Mouse (Mus musculus) hindbrain, embryonic 15.5 days (tissue): ENCODE measurements around the gene Olfr477. TPM values are rescaled to one million over a fixed set of nuclear protein-coding genes. Genes with fewer than 3 reads are reported as not detected.
"Not testable (repeated sequence)": the region's sequence is repeated elsewhere in the genome, so short reads cannot be mapped to it uniquely, and the experiment has no call there.

Experiments
- ATAC-seq: fragments of 200-750 bp; cut with Nextera tagmentation; 2 replicates; pipeline ENCODE4 v1.8.0; 2017; ENCODE audit warnings: low read depth, moderate number of reproducible peaks, moderate TSS enrichment; ENCODE audit not compliant: low FRiP score
- H3K27ac ChIP-seq: fragments of 300-500 bp; sonication (generic); replicated peaks from 2 replicates; pipeline ENCODE4 v1.5.1; 2015; ENCODE audit warnings: mild to moderate bottlenecking, inconsistent platforms
- H3K27me3 ChIP-seq: fragments of 300-500 bp; sonication (generic); 2 replicates; pipeline ENCODE4 v1.6.1; 2015; ENCODE audit warnings: control low read depth, inconsistent platforms
- H3K36me3 ChIP-seq: fragments of 300-500 bp; sonication (generic); 2 replicates; pipeline ENCODE4 v1.6.1; 2015; ENCODE audit warnings: control low read depth, inconsistent platforms
- H3K4me1 ChIP-seq: fragments of 300-500 bp; sonication (generic); replicated peaks from 2 replicates; pipeline ENCODE4 v1.6.1; 2015; ENCODE audit warnings: control low read depth, inconsistent platforms
- H3K4me2 ChIP-seq: fragments of 300-500 bp; sonication (generic); 2 replicates; pipeline ENCODE4 v1.6.1; 2015; ENCODE audit warnings: moderate library complexity, mild to moderate bottlenecking, inconsistent platforms
- H3K4me3 ChIP-seq: fragments of 300-500 bp; sonication (generic); 2 replicates; pipeline ENCODE4 v1.5.1; 2015; ENCODE audit warnings: mild to moderate bottlenecking, inconsistent platforms
- H3K9ac ChIP-seq: fragments of 300-500 bp; sonication (generic); 2 replicates; pipeline ENCODE4 v1.6.1; 2015; ENCODE audit warnings: inconsistent platforms
- H3K9me3 ChIP-seq: fragments of 300-500 bp; sonication (generic); 2 replicates; pipeline ENCODE4 v1.6.1; 2016; ENCODE audit warnings: control low read depth, inconsistent platforms
- WGBS: fragments of 180-500 bp; shearing (Covaris S2); methylation state at CpG from one replicate; pipeline ENCODE4 v1.1.7; 2015; 5-methylcytosine and 5-hydroxymethylcytosine counted together
- polyA plus RNA-seq: library from polyadenylated mRNA; unstranded; fragments of >200 nt; fragmentation: Nextera tagmentation; extraction: Ambion mirVana; gene quantifications from 2 replicates; pipeline ENCODE4 v1.2.1, GENCODE M21; 2015

Gene Olfr477
- polyA plus RNA-seq: not detected in 2 replicates

DNA sequence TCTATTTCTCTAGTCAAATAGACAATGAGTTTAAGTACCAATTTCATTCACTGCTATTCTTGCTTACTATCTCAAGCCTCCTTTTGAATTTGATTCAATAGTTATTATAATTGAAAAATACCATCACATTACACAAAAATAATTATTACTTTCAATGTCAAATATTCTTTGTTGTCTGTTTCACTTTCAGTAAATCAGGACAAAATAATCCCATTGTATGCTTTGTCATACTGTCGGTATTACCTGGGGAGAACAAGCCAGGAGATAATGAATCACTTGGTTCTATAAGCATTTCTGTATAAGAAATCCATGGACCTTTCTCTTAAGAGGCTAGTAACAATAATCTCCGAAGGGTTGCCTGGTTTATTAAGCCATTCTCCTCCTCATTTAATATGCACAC, at the start of gene Olfr477:
Gene Olfr477 (plus strand): TSS at position 301 of the 400 bp plus-strand sequence.
- H3K4me1 ChIP-seq: no peaks in the 10 kb centered on the region
- H3K27ac ChIP-seq: no peak within 1 kb of the TSS
- no peak for ATAC-seq
- WGBS: 83% methylated on average over 2 of the region's 2 CpGs
- H3K27me3 ChIP-seq: no peaks in the 10 kb centered on the region
- H3K9me3 ChIP-seq: no peaks in the 10 kb centered on the region
- H3K9ac ChIP-seq: no peak within 1 kb of the TSS
- H3K4me2 ChIP-seq: no peak within 1 kb of the TSS
- no peaks in the 10 kb centered on the region for H3K36me3 ChIP-seq
- no peak within 1 kb of the TSS for H3K4me3 ChIP-seq

DNA sequence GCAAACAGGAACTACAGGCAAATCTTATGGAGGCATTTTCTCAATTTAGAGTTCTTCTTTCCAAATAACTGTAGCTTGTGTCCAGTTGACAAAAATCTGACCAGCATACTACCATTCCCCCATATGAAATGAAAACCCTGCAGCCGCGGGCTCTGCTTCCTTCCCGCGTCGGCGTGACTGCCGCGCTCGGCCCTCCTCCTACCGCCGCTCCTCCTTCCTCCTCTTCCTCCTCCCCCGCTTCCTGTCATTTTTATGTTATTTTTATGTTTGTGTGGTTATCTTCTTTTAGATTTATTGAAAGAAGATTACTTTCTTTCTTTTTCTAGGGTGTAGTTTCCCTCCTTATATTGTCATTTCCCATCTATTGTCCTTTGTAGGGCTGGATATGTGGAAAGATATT, 34.0 kb upstream of the Olfr477 start:
- H3K27ac ChIP-seq: not testable (repeated sequence)

DNA sequence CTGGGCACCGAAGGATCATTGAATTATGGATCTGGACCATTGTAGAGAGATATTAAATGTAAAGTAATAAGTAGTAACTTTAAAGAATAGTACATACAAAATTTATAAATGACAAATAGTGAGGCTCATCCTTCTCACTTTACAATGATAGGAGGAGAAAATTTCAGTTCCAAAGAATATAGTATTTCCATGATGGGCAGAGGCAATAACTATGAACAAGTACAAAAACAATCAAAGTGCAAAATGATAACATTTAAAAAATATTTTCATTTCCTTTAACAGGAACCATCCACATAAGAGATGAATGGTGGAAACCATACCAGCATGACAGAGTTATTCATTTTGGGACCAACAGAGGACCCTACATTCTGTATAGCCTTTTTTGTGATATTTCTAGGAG, 32.1 kb upstream of the Olfr477 start, which contains the start of gene Olfr474:
Gene Olfr474 (plus strand): TSS at position 301 of the 400 bp plus-strand sequence.
- Histone ChIP-seq H3K9ac (no peak within 1 kb of the TSS), H3K4me3 (no peak within 1 kb of the TSS), H3K9me3 (no peaks in the 10 kb centered on the region), H3K36me3 (no peaks in the 10 kb centered on the region), H3K4me1 (no peaks in the 10 kb centered on the region), H3K4me2 (no peak within 1 kb of the TSS), H3K27ac (no peak within 1 kb of the TSS), H3K27me3 (no peaks in the 10 kb centered on the region)
- 97% methylated on average over 1 of the region's 1 CpGs for WGBS
- ATAC-seq: no peak

More for the DNA sequence above, 34.0 kb upstream of the Olfr477 start:
- not testable (repeated sequence) for H3K36me3 ChIP-seq, H3K4me3 ChIP-seq, H3K9me3 ChIP-seq, ATAC-seq, H3K27me3 ChIP-seq, H3K9ac ChIP-seq, H3K4me2 ChIP-seq, H3K4me1 ChIP-seq
- 97% methylated on average over 12 of the region's 12 CpGs for WGBS

DNA sequence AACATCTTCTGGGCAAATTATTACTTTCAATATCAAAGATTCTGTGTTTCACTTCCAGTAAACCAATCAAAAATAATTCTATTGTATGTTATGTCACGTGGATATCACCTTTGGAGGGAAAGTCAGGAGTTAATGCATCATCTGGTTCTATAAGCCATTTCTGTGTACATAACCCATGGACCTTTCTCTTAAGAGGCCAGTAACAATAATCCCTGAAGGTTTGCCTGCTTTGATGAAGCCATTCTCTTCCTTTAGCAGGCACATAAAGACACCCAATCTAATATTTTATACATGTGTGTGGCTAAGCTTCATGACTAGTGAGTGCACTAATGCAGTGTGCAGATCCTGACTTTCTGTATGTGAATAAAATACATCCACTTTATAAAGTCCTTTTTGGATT, 22.0 kb upstream of the Olfr477 start, which contains the start of gene Olfr476:
Gene Olfr476 (plus strand): TSS at position 301 of the 400 bp plus-strand sequence.
- H3K36me3 ChIP-seq: no peaks in the 10 kb centered on the region
- no peak within 1 kb of the TSS for H3K4me2 ChIP-seq
- no peak within 1 kb of the TSS for H3K4me3 ChIP-seq
- no peaks in the 10 kb centered on the region for H3K9me3 ChIP-seq
- 69% methylated on average over 1 of the region's 1 CpGs for WGBS
- no peaks in the 10 kb centered on the region for H3K4me1 ChIP-seq
- H3K9ac ChIP-seq: no peak within 1 kb of the TSS
- no peaks in the 10 kb centered on the region for H3K27me3 ChIP-seq
- no peak within 1 kb of the TSS for H3K27ac ChIP-seq
- ATAC-seq: no peak

DNA sequence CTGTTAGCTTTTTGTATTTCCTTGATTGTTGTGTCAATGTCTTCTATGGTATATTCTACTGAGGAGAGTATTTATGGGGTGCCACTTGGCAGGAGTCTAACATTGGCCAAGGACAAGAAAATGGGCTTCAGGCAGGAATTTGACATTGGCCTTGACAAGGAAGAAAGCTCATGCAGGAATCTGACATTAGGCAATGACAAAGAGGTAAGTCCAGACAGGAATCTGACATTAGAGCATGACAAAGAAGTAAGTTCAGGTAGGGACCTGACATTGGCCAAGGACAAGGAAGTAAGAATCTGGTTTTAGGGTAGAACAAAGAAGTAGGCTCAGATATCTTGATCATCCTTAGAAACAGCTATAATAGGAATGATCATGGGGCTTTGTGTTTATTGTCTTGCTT, 27.8 kb downstream of the Olfr477 start:
- H3K9me3 ChIP-seq, H3K27ac ChIP-seq, H3K36me3 ChIP-seq, H3K4me1 ChIP-seq, H3K9ac ChIP-seq, H3K27me3 ChIP-seq, H3K4me3 ChIP-seq, ATAC-seq, H3K4me2 ChIP-seq: not testable (repeated sequence)

DNA sequence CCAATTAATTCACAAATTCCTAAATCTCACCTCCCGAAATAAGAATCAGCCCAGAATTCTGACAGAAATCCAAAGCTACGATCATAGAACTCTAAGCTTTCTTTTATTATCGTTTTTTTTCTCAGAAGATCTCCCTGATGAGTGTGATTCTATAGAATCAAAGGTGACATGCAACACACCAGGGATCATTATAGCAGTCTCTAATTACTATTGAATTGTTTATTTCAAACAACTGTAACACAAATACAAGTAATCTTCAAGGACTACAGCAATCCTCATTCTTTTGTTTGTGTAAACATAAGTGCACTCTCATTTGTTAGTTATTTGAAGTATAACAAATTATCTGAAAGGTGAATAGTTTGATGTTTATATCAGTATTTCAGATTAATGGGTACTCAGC, 47.4 kb downstream of the Olfr477 start, which contains the start of gene Olfr478:
Gene Olfr478 (minus strand): TSS at position 101 of the 400 bp plus-strand sequence.
- no peaks in the 10 kb centered on the region for H3K4me1 ChIP-seq
- H3K9ac ChIP-seq: no peak within 1 kb of the TSS
- no peak within 1 kb of the TSS for H3K4me2 ChIP-seq
- H3K36me3 ChIP-seq: no peaks in the 10 kb centered on the region
- no peaks in the 10 kb centered on the region for H3K27me3 ChIP-seq
- no peak within 1 kb of the TSS for H3K4me3 ChIP-seq
- H3K9me3 ChIP-seq: no peaks in the 10 kb centered on the region
- 89% methylated on average over 3 of the region's 3 CpGs for WGBS
- no peak for ATAC-seq
- no peak within 1 kb of the TSS for H3K27ac ChIP-seq

Other genes with a start within 250 kb of the Olfr477 start
- gene Cyb5r2, start 228.7 kb upstream of the Olfr477 start, polyA plus RNA-seq: 0.13 TPM in 2 replicates
- gene Ovch2, start 185.5 kb upstream of the Olfr477 start, polyA plus RNA-seq: not detected in 2 replicates
- gene Olfr467, start 174.4 kb upstream of the Olfr477 start, polyA plus RNA-seq: not detected in 2 replicates
- not detected in 2 replicates for gene Olfr469, start 161.2 kb upstream of the Olfr477 start, polyA plus RNA-seq
- gene Olfr470, start 139.2 kb upstream of the Olfr477 start, polyA plus RNA-seq: not detected in 2 replicates
- gene Olfr472, start 88.8 kb upstream of the Olfr477 start, polyA plus RNA-seq: 0.03 TPM in 1 of 2 replicates, not detected in the other
- gene Olfr473, start 56.2 kb upstream of the Olfr477 start, polyA plus RNA-seq: not detected in 2 replicates
- not detected in 2 replicates for gene Olfr474, start 32.0 kb upstream of the Olfr477 start, polyA plus RNA-seq
- gene Olfr476, start 21.9 kb upstream of the Olfr477 start, polyA plus RNA-seq: not detected in 2 replicates
- gene Olfr478, start 47.3 kb downstream of the Olfr477 start, polyA plus RNA-seq: not detected in 2 replicates
- not detected in 2 replicates for gene Olfr479, start 64.0 kb downstream of the Olfr477 start, polyA plus RNA-seq
- gene Olfr480, start 80.7 kb downstream of the Olfr477 start, polyA plus RNA-seq: not detected in 2 replicates
- gene Olfr481, start 93.2 kb downstream of the Olfr477 start, polyA plus RNA-seq: not detected in 2 replicates
- gene Olfr482, start 110.9 kb downstream of the Olfr477 start, polyA plus RNA-seq: 0.07 TPM in 1 of 2 replicates, not detected in the other
- gene Olfr483, start 114.2 kb downstream of the Olfr477 start, polyA plus RNA-seq: not detected in 2 replicates
- gene Olfr484, start 140.8 kb downstream of the Olfr477 start, polyA plus RNA-seq: not detected in 2 replicates
- gene Olfr485, start 173.2 kb downstream of the Olfr477 start, polyA plus RNA-seq: not detected in 2 replicates
- not detected in 2 replicates for gene Olfr486, start 186.0 kb downstream of the Olfr477 start, polyA plus RNA-seq
- gene Olfr487, start 227.9 kb downstream of the Olfr477 start, polyA plus RNA-seq: not detected in 2 replicates